Mouse (Mus musculus): ENCODE measurements around the gene Eaf1. TPM values are rescaled to one million over a fixed set of nuclear protein-coding genes. Genes with fewer than 3 reads are reported as not detected.
A peak's percentile ranks its signal among the peaks of the same experiment; 100 is the strongest.

Eaf1 gene
- polyA plus RNA-seq, 1 experiment from 2014 or later: 19.9 TPM

GRCm38 (mm10) chr14:31482417-31482816 lies 11.8 kb upstream of the Eaf1 start:
- Histone ChIP-seq H3K27ac (no peak overlapping the region), H3K36me3 (peaks cover 61% of the 10 kb centered on the region), H3K27me3 (replicated peaks) (no peaks in the 10 kb centered on the region), H3K9me3 (no peaks in the 10 kb centered on the region), H3K4me2 (replicated peaks) (no peak overlapping the region), H3K4me3 (replicated peaks) (no peak overlapping the region), H3K9ac (no peak overlapping the region), H3K4me1 (replicated peaks) (no peaks in the 10 kb centered on the region)
- peak; percentile 41; the same call in 1 of the 2 replicates for ATAC-seq
- WGBS: 87% methylated on average over 5 of the region's 5 CpGs

GRCm38 (mm10) chr14:31486465-31486864 lies 7.7 kb upstream of the Eaf1 start:
- Histone ChIP-seq H3K4me1 (replicated peaks) (no peaks in the 10 kb centered on the region), H3K36me3 (peaks cover 43% of the 10 kb centered on the region), H3K27ac (no peak overlapping the region), H3K9ac (no peak overlapping the region), H3K4me3 (replicated peaks) (no peak overlapping the region), H3K27me3 (replicated peaks) (no peaks in the 10 kb centered on the region), H3K9me3 (no peaks in the 10 kb centered on the region), H3K4me2 (replicated peaks) (no peak overlapping the region)
- ATAC-seq: no peak
- WGBS: 83% methylated on average over 4 of the region's 4 CpGs

- Histone ChIP-seq H3K9ac (no peak overlapping the region), H3K9me3 (no peaks in the 10 kb centered on the region), H3K4me3 (replicated peaks) (no peak overlapping the region), H3K4me1 (replicated peaks) (no peaks in the 10 kb centered on the region), H3K27ac (no peak overlapping the region), H3K27me3 (replicated peaks) (no peaks in the 10 kb centered on the region), H3K36me3 (peaks cover 35% of the 10 kb centered on the region), H3K4me2 (replicated peaks) (no peak overlapping the region)
- no peak for ATAC-seq
- 91% methylated on average over 6 of the region's 6 CpGs for WGBS
Observed at GRCm38 (mm10) chr14:31488055-31488454, 6.1 kb upstream of the Eaf1 start.

GRCm38 (mm10) chr14:31493901-31494300 lies 298 bp upstream of the Eaf1 start:
- Histone ChIP-seq H3K27me3 (replicated peaks) (no peaks in the 10 kb centered on the region), H3K4me1 (replicated peaks) (peaks cover 21% of the 10 kb centered on the region), H3K9me3 (no peaks in the 10 kb centered on the region), H3K4me3 (replicated peaks) (peak overlapping the region; percentile 98), H3K36me3 (no peaks in the 10 kb centered on the region), H3K9ac (peak overlapping the region; percentile 95), H3K27ac (no peak overlapping the region), H3K4me2 (replicated peaks) (peak overlapping the region; percentile 72)
- 27% methylated on average over 9 of the region's 9 CpGs for WGBS
- no peak for ATAC-seq

- Histone ChIP-seq H3K27ac (peak within 1 kb of the TSS; percentile 94), H3K4me3 (replicated peaks) (peak within 1 kb of the TSS; percentile 98), H3K9ac (peak within 1 kb of the TSS; percentile 95), H3K36me3 (peaks cover 7% of the 10 kb centered on the region; the same call in 1 of the 2 replicates), H3K9me3 (no peaks in the 10 kb centered on the region), H3K4me1 (replicated peaks) (peaks cover 21% of the 10 kb centered on the region), H3K27me3 (replicated peaks) (no peaks in the 10 kb centered on the region), H3K4me2 (replicated peaks) (peak within 1 kb of the TSS; percentile 72)
- ATAC-seq: peak; percentile 97
- WGBS: under 1% methylated on average over 49 of the region's 49 CpGs
Observed at GRCm38 (mm10) chr14:31494975-31495455, 816 bp downstream of the Eaf1 start, which contains the start of gene Mettl6. TSS of gene Mettl6 (minus strand) at chr14:31495040.

- no peaks in the 10 kb centered on the region for H3K27me3 ChIP-seq (replicated peaks)
- H3K4me2 ChIP-seq (replicated peaks): peak overlapping the region; percentile 72
- ATAC-seq: no peak
- 2% methylated on average over 8 of the region's 8 CpGs for WGBS
- H3K9me3 ChIP-seq: no peaks in the 10 kb centered on the region
- peaks cover 21% of the 10 kb centered on the region for H3K4me1 ChIP-seq (replicated peaks)
- H3K9ac ChIP-seq: peak overlapping the region; percentile 95
- H3K36me3 ChIP-seq: peaks cover 8% of the 10 kb centered on the region; the same call in 1 of the 2 replicates
- peak overlapping the region; percentile 94; the same call in 1 of the 2 replicates for H3K27ac ChIP-seq
- H3K4me3 ChIP-seq (replicated peaks): peak overlapping the region; percentile 98
Observed at GRCm38 (mm10) chr14:31495538-31495937, 1.3 kb downstream of the Eaf1 start.

- Histone ChIP-seq H3K4me2 (replicated peaks) (peak overlapping the region; percentile 72), H3K36me3 (peaks cover 8% of the 10 kb centered on the region; the same call in 1 of the 2 replicates), H3K27ac (no peak overlapping the region), H3K4me3 (replicated peaks) (peak overlapping the region; percentile 98), H3K4me1 (replicated peaks) (peaks cover 21% of the 10 kb centered on the region), H3K27me3 (replicated peaks) (no peaks in the 10 kb centered on the region), H3K9ac (peak overlapping the region; percentile 95; the same call in 1 of the 2 replicates), H3K9me3 (no peaks in the 10 kb centered on the region)
- ATAC-seq: peak; percentile 39
- WGBS: 35% methylated on average over 7 of the region's 7 CpGs
Observed at GRCm38 (mm10) chr14:31496241-31496646, 2.0 kb downstream of the Eaf1 start.

- Histone ChIP-seq H3K27ac (no peak overlapping the region), H3K4me3 (replicated peaks) (no peak overlapping the region), H3K9ac (no peak overlapping the region), H3K4me1 (replicated peaks) (peaks cover 15% of the 10 kb centered on the region), H3K36me3 (peaks cover 26% of the 10 kb centered on the region), H3K4me2 (replicated peaks) (no peak overlapping the region), H3K9me3 (no peaks in the 10 kb centered on the region), H3K27me3 (replicated peaks) (no peaks in the 10 kb centered on the region)
- WGBS: 88% methylated on average over 1 of the region's 1 CpGs
- ATAC-seq: no peak
Observed at GRCm38 (mm10) chr14:31499526-31499925, 5.3 kb downstream of the Eaf1 start.

- ATAC-seq: no peak
- H3K4me2 ChIP-seq (replicated peaks): no peak overlapping the region
- no peaks in the 10 kb centered on the region for H3K9me3 ChIP-seq
- H3K27ac ChIP-seq: no peak overlapping the region
- no peak overlapping the region for H3K4me3 ChIP-seq (replicated peaks)
- H3K27me3 ChIP-seq (replicated peaks): no peaks in the 10 kb centered on the region
- H3K4me1 ChIP-seq (replicated peaks): no peaks in the 10 kb centered on the region
- H3K9ac ChIP-seq: no peak overlapping the region
- WGBS: 84% methylated on average over 13 of the region's 13 CpGs
- peaks cover 54% of the 10 kb centered on the region for H3K36me3 ChIP-seq
Observed at GRCm38 (mm10) chr14:31503406-31503805, 9.2 kb downstream of the Eaf1 start.

- H3K36me3 ChIP-seq: peaks cover 56% of the 10 kb centered on the region
- WGBS: 96% methylated on average over 6 of the region's 6 CpGs
- H3K9me3 ChIP-seq: no peaks in the 10 kb centered on the region
- H3K4me2 ChIP-seq (replicated peaks): no peak overlapping the region
- H3K4me3 ChIP-seq (replicated peaks): no peak overlapping the region
- no peaks in the 10 kb centered on the region for H3K27me3 ChIP-seq (replicated peaks)
- no peak for ATAC-seq
- no peak overlapping the region for H3K27ac ChIP-seq
- no peak overlapping the region for H3K9ac ChIP-seq
- H3K4me1 ChIP-seq (replicated peaks): no peaks in the 10 kb centered on the region
Observed at GRCm38 (mm10) chr14:31506456-31506855, 12.3 kb downstream of the Eaf1 start.

GRCm38 (mm10) chr14:31509911-31510310 lies 15.7 kb downstream of the Eaf1 start:
- WGBS: 91% methylated on average over 2 of the region's 2 CpGs
- no peak for ATAC-seq
- Histone ChIP-seq H3K27me3 (replicated peaks) (no peaks in the 10 kb centered on the region), H3K9me3 (no peaks in the 10 kb centered on the region), H3K4me1 (replicated peaks) (no peaks in the 10 kb centered on the region), H3K27ac (no peak overlapping the region), H3K4me3 (replicated peaks) (no peak overlapping the region), H3K36me3 (peaks cover 35% of the 10 kb centered on the region), H3K9ac (no peak overlapping the region), H3K4me2 (replicated peaks) (no peak overlapping the region)

GRCm38 (mm10) chr14:31510322-31510721 lies 16.1 kb downstream of the Eaf1 start:
- WGBS: 88% methylated on average over 3 of the region's 3 CpGs

GRCm38 (mm10) chr14:31515895-31516294 lies 21.7 kb downstream of the Eaf1 start:
- 89% methylated on average over 2 of the region's 2 CpGs for WGBS
- H3K27ac ChIP-seq: no peak overlapping the region
- H3K36me3 ChIP-seq: no peaks in the 10 kb centered on the region
- H3K4me1 ChIP-seq (replicated peaks): peaks cover 7% of the 10 kb centered on the region; the same call in 1 of the 2 replicates
- no peak overlapping the region for H3K9ac ChIP-seq
- no peak overlapping the region for H3K4me3 ChIP-seq (replicated peaks)
- no peaks in the 10 kb centered on the region for H3K27me3 ChIP-seq (replicated peaks)
- no peak overlapping the region for H3K4me2 ChIP-seq (replicated peaks)
- H3K9me3 ChIP-seq: no peaks in the 10 kb centered on the region
- no peak for ATAC-seq

More at GRCm38 (mm10) chr14:31510322-31510721, 16.1 kb downstream of the Eaf1 start:
- Histone ChIP-seq H3K4me3 (replicated peaks) (no peak overlapping the region), H3K4me2 (replicated peaks) (no peak overlapping the region), H3K27ac (no peak overlapping the region), H3K4me1 (replicated peaks) (no peaks in the 10 kb centered on the region), H3K9ac (no peak overlapping the region), H3K9me3 (no peaks in the 10 kb centered on the region), H3K27me3 (replicated peaks) (no peaks in the 10 kb centered on the region), H3K36me3 (peaks cover 31% of the 10 kb centered on the region)
- no peak for ATAC-seq
